Mouse (Mus musculus) liver, embryonic 12.5 days (tissue): ENCODE results near the gene Rrp7a. TPM values are rescaled to one million over a fixed set of nuclear protein-coding genes. Genes with fewer than 3 reads are reported as not detected.

Experiments
- ATAC-seq: fragments of 200-750 bp; cut with Nextera tagmentation; 2 replicates; pipeline ENCODE4 v1.8.0; 2017; ENCODE audit warnings: moderate number of reproducible peaks, mild to moderate bottlenecking, moderate library complexity
- H3K27ac ChIP-seq: fragments of 300-500 bp; sonication (generic); 2 replicates; pipeline ENCODE4 v1.5.1; 2016; ENCODE audit warnings: mild to moderate bottlenecking
- H3K27me3 ChIP-seq: fragments of 300-500 bp; sonication (generic); replicated peaks from 2 replicates; pipeline ENCODE4 v1.6.1; 2016; ENCODE audit warnings: mild to moderate bottlenecking, moderate library complexity
- H3K36me3 ChIP-seq: fragments of 300-500 bp; sonication (generic); 2 replicates; pipeline ENCODE4 v1.6.1; 2016; ENCODE audit warnings: mild to moderate bottlenecking, moderate library complexity
- H3K4me1 ChIP-seq: fragments of 300-500 bp; sonication (generic); 2 replicates; pipeline ENCODE4 v1.6.1; 2016
- H3K4me2 ChIP-seq: fragments of 300-500 bp; sonication (generic); 2 replicates; pipeline ENCODE4 v1.6.1; 2016; ENCODE audit warnings: mild to moderate bottlenecking, moderate library complexity
- H3K4me3 ChIP-seq: fragments of 300-500 bp; sonication (generic); 2 replicates; pipeline ENCODE4 v1.5.1; 2016; ENCODE audit warnings: mild to moderate bottlenecking, moderate library complexity
- H3K9ac ChIP-seq: fragments of 300-500 bp; sonication (generic); 2 replicates; pipeline ENCODE4 v1.6.1; 2016; ENCODE audit warnings: mild to moderate bottlenecking, moderate library complexity
- H3K9me3 ChIP-seq: fragments of 300-500 bp; sonication (generic); replicated peaks from 2 replicates; pipeline ENCODE4 v1.6.1; 2016; ENCODE audit warnings: mild to moderate bottlenecking, moderate library complexity
- WGBS: fragments of 180-500 bp; shearing (Covaris S2); methylation state at CpG from one replicate; pipeline ENCODE4 v1.1.7; 2016; ENCODE audit not compliant: insufficient replicate concordance; 5-methylcytosine and 5-hydroxymethylcytosine counted together
- polyA plus RNA-seq: library from polyadenylated mRNA; unstranded; fragments of >200 nt; fragmentation: Nextera tagmentation; extraction: Ambion mirVana; gene quantifications from 2 replicates; pipeline ENCODE4 v1.2.1, GENCODE M21; 2016

The Rrp7a gene
- polyA plus RNA-seq, 1 experiment from 2014 or later = 42.3 TPM

DNA sequence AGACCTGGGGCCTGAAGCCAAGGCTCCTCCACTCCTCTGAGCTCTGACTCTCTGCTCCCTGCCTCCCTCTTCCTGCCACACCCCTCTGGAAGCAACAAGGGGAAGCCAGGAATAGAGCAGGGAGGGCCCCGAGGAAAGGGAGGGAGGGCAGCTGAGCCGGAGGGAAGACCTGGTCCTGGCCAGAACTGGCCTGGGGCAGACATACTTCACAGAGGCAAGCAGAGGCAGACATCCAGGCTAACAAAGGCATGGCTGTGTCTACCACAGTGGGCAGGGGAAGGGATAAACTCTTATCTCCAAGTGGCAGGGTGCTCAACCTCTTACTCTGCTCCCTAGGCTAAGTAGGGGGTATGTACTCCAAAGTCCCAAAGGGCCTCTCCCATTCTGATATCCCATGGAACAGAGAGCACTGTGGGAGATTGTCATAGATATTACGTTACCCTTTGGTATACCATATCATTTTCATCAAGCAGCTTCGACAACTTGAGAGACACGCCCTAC lies 42.4 kb upstream of the Rrp7a start:
- ATAC-seq = peak; percentile 93
- no peaks in the 10 kb centered on the region for H3K9me3 ChIP-seq
- 31% methylated on average over 5 of the region's 5 CpGs for WGBS
- H3K27me3 ChIP-seq = no peaks in the 10 kb centered on the region
- peaks cover 83% of the 10 kb centered on the region for H3K4me1 ChIP-seq
- peak overlapping the region; percentile 95 for H3K4me2 ChIP-seq
- peak overlapping the region; percentile 97 for H3K9ac ChIP-seq
- peak overlapping the region; percentile 94 for H3K4me3 ChIP-seq
- H3K27ac ChIP-seq = peak overlapping the region; percentile 95
- peaks cover 86% of the 10 kb centered on the region for H3K36me3 ChIP-seq

- Histone ChIP-seq H3K27ac (peak overlapping the region; percentile 54), H3K9me3 (no peaks in the 10 kb centered on the region), H3K27me3 (no peaks in the 10 kb centered on the region), H3K4me2 (0 out of 2 replicates have a peak overlapping the region, but pooled peaks have one; percentile 13), H3K4me3 (no peak overlapping the region), H3K36me3 (peaks cover 95% of the 10 kb centered on the region), H3K9ac (no peak overlapping the region), H3K4me1 (peaks cover 71% of the 10 kb centered on the region)
- WGBS = 83% methylated on average over 11 of the region's 11 CpGs
- no peak for ATAC-seq
Observed at GRCm38 (mm10) chr15:83162818-83163485, 40.4 kb upstream of the Rrp7a start.

GRCm38 (mm10) chr15:83162001-83162400 lies 39.4 kb upstream of the Rrp7a start:
- no peak overlapping the region for H3K4me2 ChIP-seq
- peaks cover 62% of the 10 kb centered on the region for H3K4me1 ChIP-seq
- no peak overlapping the region for H3K4me3 ChIP-seq
- H3K36me3 ChIP-seq = peaks cover 95% of the 10 kb centered on the region
- H3K27ac ChIP-seq = no peak overlapping the region
- no peak overlapping the region for H3K9ac ChIP-seq
- H3K27me3 ChIP-seq = no peaks in the 10 kb centered on the region
- H3K9me3 ChIP-seq = no peaks in the 10 kb centered on the region
- ATAC-seq = no peak
- WGBS = 91% methylated on average over 4 of the region's 4 CpGs

- Histone ChIP-seq H3K36me3 (peaks cover 95% of the 10 kb centered on the region), H3K4me1 (peaks cover 54% of the 10 kb centered on the region)
- 75% methylated on average over 10 of the region's 10 CpGs for WGBS
Observed at GRCm38 (mm10) chr15:83161062-83161748, 38.6 kb upstream of the Rrp7a start.

DNA sequence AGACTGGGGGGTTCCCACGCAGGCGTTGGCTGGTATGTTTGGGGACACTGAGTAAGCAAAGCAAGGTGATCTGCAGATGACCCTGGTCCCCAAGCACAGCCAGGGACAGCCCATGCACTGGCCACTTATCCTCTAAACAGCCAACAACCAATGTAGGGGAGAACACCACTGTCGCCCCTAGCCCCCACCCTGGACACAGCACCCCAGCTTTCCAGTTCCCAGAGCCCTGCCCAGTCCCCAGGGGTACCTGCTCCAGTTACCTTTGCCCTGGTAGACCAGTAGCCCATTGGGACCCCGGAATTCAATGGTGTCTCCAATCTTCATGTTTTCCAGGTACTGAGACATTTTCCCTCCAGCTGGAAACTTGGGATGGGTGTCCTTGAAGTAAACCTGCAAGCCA lies 38.0 kb upstream of the Rrp7a start:
- Histone ChIP-seq H3K4me2 (no peak overlapping the region), H3K27me3 (no peaks in the 10 kb centered on the region), H3K36me3 (peaks cover 95% of the 10 kb centered on the region), H3K4me1 (peaks cover 52% of the 10 kb centered on the region), H3K4me3 (no peak overlapping the region), H3K9ac (no peak overlapping the region; the same call in 1 of the 2 replicates), H3K9me3 (no peaks in the 10 kb centered on the region), H3K27ac (no peak overlapping the region)
- WGBS = 88% methylated on average over 4 of the region's 4 CpGs
- ATAC-seq = no peak

More at GRCm38 (mm10) chr15:83161062-83161748, 38.6 kb upstream of the Rrp7a start:
- Histone ChIP-seq H3K27ac (no peak overlapping the region), H3K9ac (no peak overlapping the region), H3K27me3 (no peaks in the 10 kb centered on the region), H3K9me3 (no peaks in the 10 kb centered on the region), H3K4me3 (no peak overlapping the region), H3K4me2 (no peak overlapping the region)
- no peak for ATAC-seq

GRCm38 (mm10) chr15:83159823-83160222 lies 37.2 kb upstream of the Rrp7a start:
- no peak overlapping the region for H3K4me2 ChIP-seq
- H3K36me3 ChIP-seq = peaks cover 95% of the 10 kb centered on the region
- ATAC-seq = no peak
- H3K9ac ChIP-seq = no peak overlapping the region
- no peaks in the 10 kb centered on the region for H3K9me3 ChIP-seq
- WGBS = 94% methylated on average over 9 of the region's 9 CpGs
- H3K4me1 ChIP-seq = peaks cover 45% of the 10 kb centered on the region
- no peaks in the 10 kb centered on the region for H3K27me3 ChIP-seq
- H3K27ac ChIP-seq = no peak overlapping the region
- no peak overlapping the region for H3K4me3 ChIP-seq

- peak overlapping the region; percentile 46; the same call in 1 of the 2 replicates for H3K27ac ChIP-seq
- no peak overlapping the region for H3K9ac ChIP-seq
- H3K4me3 ChIP-seq = no peak overlapping the region
- H3K4me1 ChIP-seq = peaks cover 41% of the 10 kb centered on the region
- H3K27me3 ChIP-seq = no peaks in the 10 kb centered on the region
- no peaks in the 10 kb centered on the region for H3K9me3 ChIP-seq
- ATAC-seq = peak; percentile 21; the same call in 1 of the 2 replicates
- no peak overlapping the region for H3K4me2 ChIP-seq
- peaks cover 100% of the 10 kb centered on the region for H3K36me3 ChIP-seq
- WGBS = 74% methylated on average over 7 of the region's 7 CpGs
Observed at GRCm38 (mm10) chr15:83158587-83159160, 36.1 kb upstream of the Rrp7a start.

GRCm38 (mm10) chr15:83157667-83158064 lies 35.1 kb upstream of the Rrp7a start:
- Histone ChIP-seq H3K36me3 (peaks cover 100% of the 10 kb centered on the region), H3K27me3 (no peaks in the 10 kb centered on the region), H3K4me1 (peaks cover 33% of the 10 kb centered on the region), H3K9ac (no peak overlapping the region), H3K4me3 (no peak overlapping the region), H3K27ac (0 out of 2 replicates have a peak overlapping the region, but pooled peaks have one; percentile 46), H3K9me3 (no peaks in the 10 kb centered on the region), H3K4me2 (no peak overlapping the region)
- WGBS = 94% methylated on average over 6 of the region's 6 CpGs
- no peak for ATAC-seq

DNA sequence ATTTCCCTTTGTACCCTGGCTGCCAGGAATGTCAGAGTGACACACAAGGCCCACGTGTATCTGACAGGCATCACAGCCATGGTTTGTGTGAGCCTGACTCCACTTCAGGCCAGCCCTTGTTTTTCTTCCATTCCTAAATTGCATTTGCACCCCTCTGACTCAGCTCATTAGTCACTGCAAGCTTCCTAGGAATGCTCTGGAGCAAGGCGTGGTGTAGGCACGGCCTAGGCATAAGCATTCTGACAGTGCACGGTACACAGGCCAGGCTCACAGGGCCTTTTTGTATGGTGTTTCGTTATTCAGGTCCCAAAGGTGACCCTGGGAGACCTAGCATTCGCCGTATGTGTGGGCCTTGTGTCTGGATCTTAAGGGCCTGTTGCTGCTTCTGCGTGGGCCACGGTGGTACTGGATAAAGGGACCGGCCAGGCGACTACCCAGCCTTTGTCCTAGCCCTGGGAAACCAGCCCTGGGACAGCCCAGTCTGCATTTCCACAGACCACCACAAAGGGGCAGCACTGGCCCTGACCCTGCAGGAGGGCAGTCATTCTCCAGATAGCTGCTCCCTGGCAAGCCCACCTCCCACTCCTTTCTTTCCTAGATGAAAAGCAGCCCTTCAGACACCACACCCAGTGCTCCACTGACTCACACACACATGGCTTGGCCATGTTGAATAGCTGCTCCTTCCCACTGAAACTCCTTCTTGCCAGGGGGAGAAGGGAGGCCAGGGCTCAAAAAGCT lies 34.5 kb upstream of the Rrp7a start:
- 79% methylated on average over 11 of the region's 11 CpGs for WGBS
- ATAC-seq = no peak
- Histone ChIP-seq H3K9me3 (no peaks in the 10 kb centered on the region), H3K27ac (no peak overlapping the region), H3K36me3 (peaks cover 96% of the 10 kb centered on the region), H3K9ac (no peak overlapping the region), H3K4me3 (no peak overlapping the region), H3K27me3 (no peaks in the 10 kb centered on the region), H3K4me2 (no peak overlapping the region), H3K4me1 (peaks cover 30% of the 10 kb centered on the region)

GRCm38 (mm10) chr15:83155672-83156419 lies 33.2 kb upstream of the Rrp7a start:
- Histone ChIP-seq H3K4me1 (peaks cover 26% of the 10 kb centered on the region), H3K4me3 (no peak overlapping the region), H3K36me3 (peaks cover 83% of the 10 kb centered on the region), H3K27ac (peak overlapping the region; percentile 23; the same call in 1 of the 2 replicates), H3K9me3 (no peaks in the 10 kb centered on the region), H3K27me3 (no peaks in the 10 kb centered on the region), H3K4me2 (no peak overlapping the region), H3K9ac (no peak overlapping the region)
- 57% methylated on average over 6 of the region's 6 CpGs for WGBS
- ATAC-seq = no peak

DNA sequence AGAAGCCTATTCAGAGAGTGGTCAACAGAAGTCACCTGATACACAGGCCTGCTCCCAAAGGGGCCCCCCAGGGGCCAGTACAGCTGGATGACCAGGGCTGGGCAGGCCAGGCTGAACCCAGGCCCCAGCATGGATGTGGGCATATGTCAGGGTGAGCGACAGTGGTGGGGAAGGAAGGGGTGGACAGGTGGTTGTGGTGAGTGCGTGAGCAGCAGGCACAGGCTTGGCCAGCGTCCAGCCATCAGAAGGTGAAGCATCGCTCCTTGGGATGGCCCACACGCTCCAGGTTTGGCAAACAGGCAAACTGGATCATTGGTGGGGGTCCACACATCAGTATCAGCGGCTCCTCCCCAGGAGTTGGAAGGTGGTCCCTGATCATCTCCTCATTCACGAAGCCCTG lies 31.7 kb upstream of the Rrp7a start:
- Histone ChIP-seq H3K27ac (no peak overlapping the region), H3K9me3 (no peaks in the 10 kb centered on the region), H3K27me3 (no peaks in the 10 kb centered on the region), H3K4me3 (no peak overlapping the region), H3K9ac (no peak overlapping the region), H3K4me1 (peaks cover 33% of the 10 kb centered on the region), H3K4me2 (no peak overlapping the region), H3K36me3 (peaks cover 68% of the 10 kb centered on the region)
- 91% methylated on average over 7 of the region's 7 CpGs for WGBS
- no peak for ATAC-seq
